Mouse (Mus musculus) heart, embryonic 10.5 days (tissue): ENCODE data around the gene Git2. TPM values are rescaled to one million over a fixed set of nuclear protein-coding genes. Genes with fewer than 3 reads are reported as not detected.

Experiments used
- DNase-seq: peaks from one replicate; pipeline ENCODE4 v3.0.0-alpha.2; 2017; ENCODE audit warnings: low spot score
- H3K27ac ChIP-seq: fragments of 300-500 bp; sonication (generic); 2 replicates; pipeline ENCODE4 v1.5.1; 2016; ENCODE audit warnings: mild to moderate bottlenecking
- H3K27me3 ChIP-seq: fragments of 300-500 bp; sonication (generic); 2 replicates; pipeline ENCODE4 v1.6.1; 2016; ENCODE audit warnings: mild to moderate bottlenecking; ENCODE audit not compliant: poor library complexity, insufficient read depth, severe bottlenecking
- H3K36me3 ChIP-seq: fragments of 300-500 bp; sonication (generic); 2 replicates; pipeline ENCODE4 v1.6.1; 2016; ENCODE audit warnings: mild to moderate bottlenecking, moderate library complexity
- H3K4me1 ChIP-seq: fragments of 300-500 bp; sonication (generic); 2 replicates; pipeline ENCODE4 v1.6.1; 2016; ENCODE audit warnings: mild to moderate bottlenecking
- H3K4me3 ChIP-seq: fragments of 300-500 bp; sonication (generic); 2 replicates; pipeline ENCODE4 v1.5.1; 2016; ENCODE audit warnings: mild to moderate bottlenecking, moderate library complexity
- H3K9me3 ChIP-seq: fragments of 300-500 bp; sonication (generic); 2 replicates; pipeline ENCODE4 v1.6.1; 2016; ENCODE audit warnings: mild to moderate bottlenecking, moderate library complexity
- WGBS: fragments of 180-500 bp; shearing (Covaris S2); methylation state at CpG from one replicate; pipeline ENCODE4 v1.1.7; 2016; 5-methylcytosine and 5-hydroxymethylcytosine counted together
- microRNA-seq: library from miRNA; unstranded; fragments of <30 nt; microRNA quantifications from one replicate; pipeline ENCODE4, GENCODE M21; 2017
- polyA plus RNA-seq: library from polyadenylated mRNA; unstranded; fragments of >200 nt; fragmentation: Nextera tagmentation; extraction: Ambion mirVana; gene quantifications from 2 replicates; pipeline ENCODE4 v1.2.1, GENCODE M21; 2016

The Git2 gene
- polyA plus RNA-seq, 1 experiment from 2014 or later = 31.6 TPM

DNA sequence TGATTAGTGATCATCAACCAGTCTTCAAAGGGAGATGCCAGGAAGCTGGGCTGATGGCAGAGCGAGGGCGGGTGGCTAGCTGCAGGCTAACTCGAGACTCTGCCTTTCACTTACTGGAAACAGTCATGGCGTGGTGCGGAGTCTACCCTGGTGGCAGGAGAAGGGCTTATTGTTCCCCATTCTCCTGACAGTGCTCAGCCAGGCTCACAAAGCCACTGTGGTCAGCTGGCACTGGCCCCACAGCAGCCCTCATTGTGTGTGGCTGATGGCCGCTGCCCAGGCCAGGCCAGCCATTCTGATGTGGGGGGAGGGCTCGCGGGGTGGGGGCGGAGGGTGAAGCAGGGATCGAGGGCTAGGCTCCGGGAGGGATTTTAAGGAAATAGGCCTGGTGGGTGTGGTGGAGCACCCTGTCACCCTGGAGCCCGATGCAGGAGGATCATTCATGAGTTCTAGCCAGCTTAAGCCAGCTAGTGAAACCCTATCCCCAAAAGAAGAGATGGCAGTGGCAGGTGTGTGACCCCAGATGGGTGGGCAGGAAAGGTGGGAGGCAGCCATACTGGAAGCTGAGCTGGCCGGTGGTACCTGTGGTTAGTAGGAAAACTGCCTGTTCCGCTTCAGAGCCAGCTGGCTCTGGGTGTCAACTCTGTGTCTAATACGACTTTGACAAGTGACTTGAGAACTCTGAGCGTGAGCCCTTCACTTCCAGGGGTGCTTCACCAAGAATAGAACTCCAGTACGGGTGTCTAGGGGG, 95.3 kb downstream of the Git2 start:
- no peaks in the 10 kb centered on the region for H3K9me3 ChIP-seq
- H3K36me3 ChIP-seq = peaks cover 16% of the 10 kb centered on the region; the same call in 1 of the 2 replicates
- H3K27ac ChIP-seq = peak overlapping the region; percentile 42
- peaks cover 35% of the 10 kb centered on the region for H3K4me1 ChIP-seq
- 72% methylated on average over 17 of the region's 17 CpGs for WGBS
- H3K4me3 ChIP-seq = no peak overlapping the region
- no peak for DNase-seq
- H3K27me3 ChIP-seq = peaks cover 9% of the 10 kb centered on the region; the same call in 1 of the 2 replicates

Small RNAs within 50 kb of the gene (microRNA-seq; reads per million reads assigned to microRNA genes)
- not detected for gene Mir7028

Other genes starting within 250 kb of the Git2 start
- gene Fam222a, start 207.5 kb downstream of the Git2 start, polyA plus RNA-seq = 0.60 and 1.5 TPM in 2 replicates
- 1.1 TPM in 2 replicates for gene Trpv4, start 117.1 kb downstream of the Git2 start, polyA plus RNA-seq
- 65.8 and 71.8 TPM in 2 replicates for gene Gltp, start 84.5 kb downstream of the Git2 start, polyA plus RNA-seq
- gene Tchp, start 67.8 kb downstream of the Git2 start, polyA plus RNA-seq = 8.8 and 11.4 TPM in 2 replicates
- 37.5 and 41.2 TPM in 2 replicates for gene Ankrd13a, start 840 bp downstream of the Git2 start, polyA plus RNA-seq
- 58.7 and 77.1 TPM in 2 replicates for gene 1500011B03Rik, start 48.0 kb upstream of the Git2 start, polyA plus RNA-seq
- gene 4930519G04Rik, start 78.1 kb upstream of the Git2 start, polyA plus RNA-seq = not detected in 2 replicates
- gene Gm9936, start 83.2 kb upstream of the Git2 start, polyA plus RNA-seq = not detected in 2 replicates
- gene Oasl2, start 121.4 kb upstream of the Git2 start, polyA plus RNA-seq = 1.1 and 1.7 TPM in 2 replicates
- 0.31 TPM in 1 of 2 replicates, not detected in the other for gene Oasl1, start 147.7 kb upstream of the Git2 start, polyA plus RNA-seq
- gene 2210016L21Rik, start 166.6 kb upstream of the Git2 start, polyA plus RNA-seq = 30.1 and 33.0 TPM in 2 replicates
- gene Hnf1a, start 195.6 kb upstream of the Git2 start, polyA plus RNA-seq = 0.11 and 1.9 TPM in 2 replicates
- gene Sppl3, start 235.6 kb upstream of the Git2 start, polyA plus RNA-seq = 6.9 and 11.5 TPM in 2 replicates